Mouse (Mus musculus): ENCODE results near the gene Syt8.

The Syt8 gene

GRCm38 (mm10) chr7:142409603-142410002 is 25.0 kb upstream of the Syt8 start:
- DNase-seq (ENCODE audit: low read depth), result no peak

GRCm38 (mm10) chr7:142413285-142413684 is 21.4 kb upstream of the Syt8 start:
- DNase-seq (ENCODE audit: low read depth), result no peak

GRCm38 (mm10) chr7:142415314-142415713 is 19.3 kb upstream of the Syt8 start:
- no peak for DNase-seq (ENCODE audit: low read depth)

GRCm38 (mm10) chr7:142416225-142416624 is 18.4 kb upstream of the Syt8 start:
- no peak for DNase-seq (ENCODE audit: low read depth)

- no peak for DNase-seq (ENCODE audit: low read depth)
Observed at GRCm38 (mm10) chr7:142418027-142418426, 16.6 kb upstream of the Syt8 start.

GRCm38 (mm10) chr7:142418679-142419078 is 16.0 kb upstream of the Syt8 start:
- DNase-seq (ENCODE audit: low read depth), result no peak

- DNase-seq (ENCODE audit: low read depth), result no peak
Observed at GRCm38 (mm10) chr7:142419887-142420286, 14.8 kb upstream of the Syt8 start.

GRCm38 (mm10) chr7:142421826-142422225 is 12.8 kb upstream of the Syt8 start:
- DNase-seq (ENCODE audit: low read depth), result no peak

- DNase-seq (ENCODE audit: low read depth), result no peak
Observed at GRCm38 (mm10) chr7:142425641-142426213, 8.9 kb upstream of the Syt8 start.

- no peak for DNase-seq (ENCODE audit: low read depth)
Observed at GRCm38 (mm10) chr7:142428213-142428612, 6.4 kb upstream of the Syt8 start.

- DNase-seq (ENCODE audit: low read depth), result no peak
Observed at GRCm38 (mm10) chr7:142430160-142430678, 4.4 kb upstream of the Syt8 start.

- no peak for DNase-seq (ENCODE audit: low read depth)
Observed at GRCm38 (mm10) chr7:142431106-142431505, 3.5 kb upstream of the Syt8 start.

GRCm38 (mm10) chr7:142433623-142434022 is 1.0 kb upstream of the Syt8 start:
- DNase-seq (ENCODE audit: low read depth), result no peak

- peak; percentile 87 for DNase-seq (ENCODE audit: low read depth)
Observed at GRCm38 (mm10) chr7:142435524-142435923, 874 bp downstream of the Syt8 start.

GRCm38 (mm10) chr7:142437324-142437723 is 2.7 kb downstream of the Syt8 start:
- DNase-seq (ENCODE audit: low read depth), result no peak

- no peak for DNase-seq (ENCODE audit: low read depth)
Observed at GRCm38 (mm10) chr7:142439966-142440365, 5.3 kb downstream of the Syt8 start.

GRCm38 (mm10) chr7:142440657-142441114 is 6.0 kb downstream of the Syt8 start:
- DNase-seq (ENCODE audit: low read depth), result peak; percentile 53

- DNase-seq (ENCODE audit: low read depth), result no peak
Observed at GRCm38 (mm10) chr7:142441585-142441984, 6.9 kb downstream of the Syt8 start, which contains the start of gene Tnni2. TSS of gene Tnni2 (plus strand) at chr7:142441808.

- DNase-seq (ENCODE audit: low read depth), result no peak
Observed at GRCm38 (mm10) chr7:142442081-142442907, 7.6 kb downstream of the Syt8 start.

- DNase-seq (ENCODE audit: low read depth), result no peak
Observed at GRCm38 (mm10) chr7:142442908-142443420, 8.3 kb downstream of the Syt8 start.

- DNase-seq (ENCODE audit: low read depth), result no peak
Observed at GRCm38 (mm10) chr7:142443474-142443873, 8.8 kb downstream of the Syt8 start.

GRCm38 (mm10) chr7:142444171-142444570 is 9.5 kb downstream of the Syt8 start:
- no peak for DNase-seq (ENCODE audit: low read depth)

GRCm38 (mm10) chr7:142445324-142445723 is 10.7 kb downstream of the Syt8 start:
- no peak for DNase-seq (ENCODE audit: low read depth)

All from naive thymus-derived CD4-positive, alpha-beta T cell, adult 2 months (primary cell).